Mouse (Mus musculus) liver, embryonic 13.5 days (tissue): ENCODE data around the gene Armc9. TPM values are rescaled to one million over a fixed set of nuclear protein-coding genes. Genes with fewer than 3 reads are reported as not detected.
A peak's percentile ranks its signal among the peaks of the same experiment; 100 is the strongest.

ENCODE experiments used
- ATAC-seq: fragments of 200-750 bp; cut with Nextera tagmentation; 2 replicates; pipeline ENCODE4 v1.8.0; 2017; ENCODE audit warnings: low read depth, mild to moderate bottlenecking, moderate number of reproducible peaks, moderate library complexity
- DNase-seq: peaks from one replicate; pipeline ENCODE4 v3.0.0; 2022
- H3K27ac ChIP-seq: fragments of 300-500 bp; sonication (generic); 2 replicates; pipeline ENCODE4 v1.5.1; 2015; ENCODE audit warnings: moderate library complexity, mild to moderate bottlenecking, inconsistent platforms
- H3K27me3 ChIP-seq: fragments of 300-500 bp; sonication (generic); 2 replicates; pipeline ENCODE4 v1.6.1; 2015; ENCODE audit warnings: mild to moderate bottlenecking, inconsistent platforms
- H3K36me3 ChIP-seq: fragments of 300-500 bp; sonication (generic); 2 replicates; pipeline ENCODE4 v1.6.1; 2015; ENCODE audit warnings: mild to moderate bottlenecking, inconsistent platforms
- H3K4me1 ChIP-seq: fragments of 300-500 bp; sonication (generic); replicated peaks from 2 replicates; pipeline ENCODE4 v1.6.1; 2015; ENCODE audit warnings: inconsistent platforms
- H3K4me2 ChIP-seq: fragments of 300-500 bp; sonication (generic); 2 replicates; pipeline ENCODE4 v1.6.1; 2015; ENCODE audit warnings: inconsistent platforms, mild to moderate bottlenecking, moderate library complexity
- H3K4me3 ChIP-seq: fragments of 300-500 bp; sonication (generic); replicated peaks from 2 replicates; pipeline ENCODE4 v1.5.1; 2015; ENCODE audit warnings: mild to moderate bottlenecking, inconsistent platforms
- H3K9ac ChIP-seq: fragments of 300-500 bp; sonication (generic); 2 replicates; pipeline ENCODE4 v1.6.1; 2015; ENCODE audit warnings: mild to moderate bottlenecking, inconsistent platforms
- H3K9me3 ChIP-seq: fragments of 300-500 bp; sonication (generic); replicated peaks from 2 replicates; pipeline ENCODE4 v1.6.1; 2016; ENCODE audit warnings: inconsistent platforms
- WGBS: fragments of 180-500 bp; shearing (Covaris S2); methylation state at CpG from one replicate; pipeline ENCODE4 v1.1.7; 2015; ENCODE audit not compliant: insufficient replicate concordance; 5-methylcytosine and 5-hydroxymethylcytosine counted together
- polyA plus RNA-seq: library from polyadenylated mRNA; unstranded; fragments of >200 nt; fragmentation: Nextera tagmentation; extraction: Ambion mirVana; gene quantifications from 2 replicates; pipeline ENCODE4 v1.2.1, GENCODE M21; 2015

The Armc9 gene
- polyA plus RNA-seq, 1 experiment from 2014 or later = 11.7 TPM

GRCm38 (mm10) chr1:86302532-86302931 is 148.0 kb downstream of the Armc9 start, which contains the start of gene B3gnt7:
TSS of gene B3gnt7 (plus strand) at chr1:86302832.
- peak within 1 kb of the TSS; percentile 93 for H3K4me2 ChIP-seq
- H3K4me1 ChIP-seq = peaks cover 55% of the 10 kb centered on the region
- H3K27me3 ChIP-seq = peaks cover 32% of the 10 kb centered on the region
- H3K27ac ChIP-seq = no peak within 1 kb of the TSS
- 51% methylated on average over 6 of the region's 6 CpGs for WGBS
- peak within 1 kb of the TSS; percentile 69 for H3K9ac ChIP-seq
- H3K9me3 ChIP-seq = no peaks in the 10 kb centered on the region
- H3K4me3 ChIP-seq = peak within 1 kb of the TSS; percentile 65
- ATAC-seq (no peak), DNase-seq (no peak)
- no peaks in the 10 kb centered on the region for H3K36me3 ChIP-seq

DNA sequence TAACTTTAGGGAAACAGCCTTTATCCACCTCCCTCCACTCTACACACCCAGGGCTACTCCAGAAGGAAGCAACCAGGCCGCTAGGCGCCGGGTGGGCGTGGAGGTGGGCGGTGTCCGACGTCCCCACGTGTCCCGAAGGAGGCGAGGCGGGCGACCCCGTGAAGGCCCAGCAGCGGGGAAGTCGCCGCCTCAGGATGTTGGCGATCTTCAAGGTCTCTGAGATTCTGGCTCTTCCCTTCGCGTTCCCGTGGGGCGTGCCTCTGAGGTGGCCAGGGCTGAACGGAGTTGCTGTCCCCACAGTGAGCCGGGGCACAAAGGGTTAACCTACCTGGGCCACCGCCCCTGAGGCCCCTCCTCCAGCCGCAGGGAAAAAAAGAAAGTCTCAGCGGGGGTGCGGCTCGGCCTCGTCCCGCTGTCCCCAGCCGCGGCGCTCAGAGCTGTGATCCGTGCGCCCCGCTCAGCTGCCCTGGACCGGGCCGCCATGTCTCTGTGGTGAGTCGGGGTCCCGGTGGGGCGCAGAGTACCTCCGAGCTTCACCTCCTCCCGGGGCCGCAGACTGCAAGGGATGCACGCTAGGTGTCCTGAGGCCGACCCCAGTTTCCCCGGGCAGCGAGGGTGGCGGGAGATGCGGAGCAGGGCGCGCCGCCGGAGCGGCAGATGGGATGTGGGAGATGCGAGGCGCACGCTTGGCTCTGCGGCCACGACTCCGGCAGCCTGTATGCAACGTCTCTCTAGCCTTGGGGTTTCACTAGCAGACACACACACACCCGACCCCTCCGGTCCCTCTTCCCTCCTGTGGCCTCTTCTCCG is 148.7 kb downstream of the Armc9 start:
- H3K9me3 ChIP-seq = no peaks in the 10 kb centered on the region
- H3K4me1 ChIP-seq = peaks cover 60% of the 10 kb centered on the region
- peak overlapping the region; percentile 65 for H3K4me3 ChIP-seq
- peak overlapping the region; percentile 93 for H3K4me2 ChIP-seq
- under 1% methylated on average over 65 of the region's 65 CpGs for WGBS
- peak; percentile 76 for DNase-seq
- H3K27ac ChIP-seq = no peak overlapping the region
- H3K36me3 ChIP-seq = no peaks in the 10 kb centered on the region
- peak; percentile 59 for ATAC-seq
- H3K9ac ChIP-seq = peak overlapping the region; percentile 69
- peaks cover 32% of the 10 kb centered on the region for H3K27me3 ChIP-seq

- Histone ChIP-seq H3K4me2 (peak overlapping the region; percentile 93), H3K4me3 (peak overlapping the region; percentile 65), H3K9ac (peak overlapping the region; percentile 69), H3K27me3 (peaks cover 32% of the 10 kb centered on the region), H3K27ac (no peak overlapping the region), H3K36me3 (no peaks in the 10 kb centered on the region), H3K4me1 (peaks cover 59% of the 10 kb centered on the region), H3K9me3 (no peaks in the 10 kb centered on the region)
- ATAC-seq (peak; percentile 7; the same call in 1 of the 2 replicates), DNase-seq (no peak)
- WGBS = 3% methylated on average over 16 of the region's 16 CpGs
These were observed 149.3 kb downstream of the Armc9 start for GRCm38 (mm10) chr1:86303873-86304250.

- DNase-seq (no peak), ATAC-seq (no peak)
- Histone ChIP-seq H3K27ac (no peak overlapping the region), H3K9ac (no peak overlapping the region), H3K4me3 (no peak overlapping the region), H3K4me1 (peaks cover 59% of the 10 kb centered on the region), H3K36me3 (no peaks in the 10 kb centered on the region), H3K27me3 (peaks cover 32% of the 10 kb centered on the region), H3K4me2 (no peak overlapping the region), H3K9me3 (no peaks in the 10 kb centered on the region)
- WGBS = 66% methylated on average over 3 of the region's 3 CpGs
These were observed 152.1 kb downstream of the Armc9 start for GRCm38 (mm10) chr1:86306686-86307085.

DNA sequence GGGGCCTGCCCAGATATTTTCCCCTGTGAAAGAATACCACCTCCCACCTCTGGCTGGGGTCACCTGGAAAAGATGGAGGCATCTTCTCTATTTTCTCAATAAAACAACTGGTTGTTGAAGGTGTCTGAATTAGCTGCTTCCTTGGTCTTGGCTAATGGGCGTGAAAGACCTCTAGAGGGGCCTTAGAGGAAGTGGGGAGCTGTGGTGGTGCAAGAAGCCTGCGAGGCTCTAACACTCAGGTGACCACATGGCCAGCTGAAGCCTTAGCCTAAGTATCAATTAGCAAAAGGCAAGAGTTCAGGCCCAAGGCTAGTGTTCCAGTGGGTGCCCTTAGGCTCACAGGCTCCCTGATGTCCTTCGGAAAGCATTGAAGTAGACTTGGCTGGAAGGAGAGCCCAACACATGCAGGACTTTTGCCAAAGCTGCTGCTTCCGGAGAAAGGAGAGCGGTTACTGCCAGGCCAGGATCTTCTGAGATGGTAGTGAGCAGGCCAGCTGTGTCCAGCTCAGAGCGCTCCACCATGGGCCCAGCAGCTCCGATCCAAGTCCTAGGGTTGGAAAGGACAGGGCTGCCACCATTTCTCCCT is 152.7 kb downstream of the Armc9 start:
- DNase-seq = no peak
- 73% methylated on average over 7 of the region's 7 CpGs for WGBS
- no peaks in the 10 kb centered on the region for H3K36me3 ChIP-seq
- no peak overlapping the region for H3K4me2 ChIP-seq
- H3K9ac ChIP-seq = no peak overlapping the region
- peaks cover 57% of the 10 kb centered on the region for H3K4me1 ChIP-seq
- H3K4me3 ChIP-seq = no peak overlapping the region
- no peaks in the 10 kb centered on the region for H3K9me3 ChIP-seq
- H3K27ac ChIP-seq = no peak overlapping the region
- ATAC-seq = no peak
- H3K27me3 ChIP-seq = peaks cover 31% of the 10 kb centered on the region

GRCm38 (mm10) chr1:86307871-86308641 is 153.5 kb downstream of the Armc9 start:
- Histone ChIP-seq H3K27me3 (peaks cover 24% of the 10 kb centered on the region), H3K27ac (no peak overlapping the region), H3K36me3 (no peaks in the 10 kb centered on the region), H3K4me3 (no peak overlapping the region), H3K4me2 (no peak overlapping the region), H3K4me1 (peaks cover 57% of the 10 kb centered on the region), H3K9me3 (no peaks in the 10 kb centered on the region), H3K9ac (no peak overlapping the region)
- 49% methylated on average over 4 of the region's 4 CpGs for WGBS
- no peak for DNase-seq
- ATAC-seq = no peak

- H3K9me3 ChIP-seq = no peaks in the 10 kb centered on the region
- peaks cover 11% of the 10 kb centered on the region for H3K27me3 ChIP-seq
- no peak overlapping the region for H3K4me3 ChIP-seq
- DNase-seq (no peak), ATAC-seq (no peak)
- no peak overlapping the region for H3K9ac ChIP-seq
- WGBS = 91% methylated on average over 7 of the region's 7 CpGs
- no peak overlapping the region for H3K4me2 ChIP-seq
- H3K27ac ChIP-seq = no peak overlapping the region
- H3K36me3 ChIP-seq = no peaks in the 10 kb centered on the region
- peaks cover 57% of the 10 kb centered on the region for H3K4me1 ChIP-seq
These were observed 154.8 kb downstream of the Armc9 start for GRCm38 (mm10) chr1:86309270-86309833.

DNA sequence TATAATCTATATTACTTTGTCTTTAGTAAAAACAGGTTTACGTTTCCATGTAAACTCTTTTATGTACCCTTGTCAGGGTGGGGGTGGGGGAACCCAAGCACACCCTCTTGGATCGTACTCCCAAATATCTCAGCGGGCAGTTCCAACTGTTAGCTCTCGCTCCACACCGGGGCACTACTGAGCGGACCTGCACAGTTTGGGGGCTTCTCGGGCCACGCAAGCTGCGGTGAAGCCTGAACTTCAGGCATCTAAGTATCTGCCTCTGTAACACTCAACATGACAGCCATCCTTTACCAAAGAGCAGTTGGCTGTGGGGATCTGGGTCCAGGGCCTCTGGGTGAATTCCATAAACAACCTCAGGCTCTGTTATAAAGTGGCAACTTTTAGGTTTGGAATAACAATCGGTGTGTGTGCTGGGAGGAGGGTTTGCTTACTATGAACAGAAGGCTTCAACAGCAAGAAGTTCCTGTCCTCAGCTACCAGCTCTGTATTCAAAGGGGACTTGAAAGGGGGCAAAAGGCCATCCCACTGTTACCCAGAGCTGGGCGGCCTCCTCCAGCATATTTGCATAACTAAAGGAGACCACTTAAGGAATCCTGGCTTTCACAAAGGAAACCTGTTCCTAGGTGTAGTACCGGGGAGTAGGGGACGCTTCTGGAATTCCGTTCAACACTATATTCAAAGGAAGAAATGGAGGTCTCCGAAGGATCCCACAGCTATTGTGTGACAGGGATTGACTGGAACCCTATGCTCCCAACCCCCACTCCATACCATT is 156.1 kb downstream of the Armc9 start:
- WGBS = 73% methylated on average over 15 of the region's 15 CpGs
- Histone ChIP-seq H3K9ac (no peak overlapping the region), H3K36me3 (no peaks in the 10 kb centered on the region), H3K4me2 (no peak overlapping the region), H3K9me3 (no peaks in the 10 kb centered on the region), H3K4me3 (no peak overlapping the region), H3K4me1 (peaks cover 56% of the 10 kb centered on the region), H3K27ac (no peak overlapping the region), H3K27me3 (no peaks in the 10 kb centered on the region)
- ATAC-seq (no peak), DNase-seq (no peak)

DNA sequence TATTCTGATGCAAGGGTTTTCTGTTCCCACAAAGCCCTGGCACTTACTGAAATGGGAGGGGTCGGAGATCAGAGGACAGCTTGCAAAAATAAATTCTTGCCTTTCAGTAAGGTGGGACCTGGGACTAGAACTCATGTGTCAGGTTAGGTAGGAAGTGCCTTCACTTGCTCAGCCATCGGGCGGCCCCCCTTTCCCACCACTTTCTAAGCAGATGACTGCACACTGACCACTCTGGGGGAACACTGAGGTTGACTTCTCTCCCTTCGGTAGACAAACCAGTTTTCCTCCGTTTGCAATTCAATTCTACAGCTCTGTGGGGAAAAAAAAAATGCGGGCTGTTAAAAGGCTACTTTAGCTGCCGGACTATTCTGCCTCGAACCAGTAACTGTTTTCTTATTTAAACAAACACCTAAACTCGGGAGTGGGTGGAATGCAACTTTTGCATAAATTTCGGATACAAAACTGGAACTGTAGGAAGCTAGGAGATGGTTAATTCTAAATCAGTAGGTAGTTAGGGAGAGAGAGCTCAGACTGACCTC is 157.0 kb downstream of the Armc9 start:
- Histone ChIP-seq H3K9me3 (no peaks in the 10 kb centered on the region), H3K4me1 (peaks cover 56% of the 10 kb centered on the region), H3K4me2 (no peak overlapping the region), H3K36me3 (no peaks in the 10 kb centered on the region), H3K27me3 (no peaks in the 10 kb centered on the region), H3K27ac (peak overlapping the region; percentile 66), H3K9ac (no peak overlapping the region), H3K4me3 (no peak overlapping the region)
- no peak for DNase-seq
- no peak for ATAC-seq
- 65% methylated on average over 10 of the region's 10 CpGs for WGBS

DNA sequence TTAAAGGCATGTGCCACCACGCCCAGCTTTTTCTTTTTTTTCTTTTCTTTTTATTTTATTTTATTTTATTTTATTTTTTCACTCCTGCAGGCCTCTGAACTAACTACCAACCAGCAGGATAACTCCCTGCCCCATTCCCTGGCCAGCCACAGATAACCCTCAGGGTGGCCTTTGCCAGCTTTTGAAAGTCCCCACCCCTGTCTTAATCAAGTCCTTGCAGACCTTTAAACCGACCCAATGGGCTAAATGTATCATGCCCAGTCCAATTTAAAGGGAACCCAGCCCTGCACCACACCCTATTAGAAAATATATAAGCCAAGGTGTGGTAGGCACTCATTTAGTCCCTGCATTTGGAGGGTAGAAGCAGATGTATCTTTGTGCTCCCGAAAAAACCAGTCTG is 157.7 kb downstream of the Armc9 start:
- H3K4me2 ChIP-seq = peak overlapping the region; percentile 30; the same call in 1 of the 2 replicates
- ATAC-seq (peak; percentile 98), DNase-seq (peak; percentile 83)
- H3K27ac ChIP-seq = peak overlapping the region; percentile 78
- no peak overlapping the region for H3K9ac ChIP-seq
- WGBS = 43% methylated on average over 3 of the region's 3 CpGs
- H3K27me3 ChIP-seq = no peaks in the 10 kb centered on the region
- H3K4me3 ChIP-seq = no peak overlapping the region
- peaks cover 54% of the 10 kb centered on the region for H3K4me1 ChIP-seq
- no peaks in the 10 kb centered on the region for H3K36me3 ChIP-seq
- no peaks in the 10 kb centered on the region for H3K9me3 ChIP-seq
